Mouse (Mus musculus) CH12.LX (cell line): Measurements from ENCODE around the gene Eml2. TPM values are rescaled to one million over a fixed set of nuclear protein-coding genes. Genes with fewer than 3 reads are reported as not detected.

Source experiments
- DNase-seq: peaks from one replicate; pipeline ENCODE4 v3.0.0-alpha.2; 2013; ENCODE audit errors: extremely low read depth
- H3K27ac ChIP-seq: 2 replicates; pipeline ENCODE4 v1.5.1; 2012; ENCODE audit warnings: low read depth, mild to moderate bottlenecking, control low read depth, moderate library complexity; ENCODE audit not compliant: insufficient read depth
- H3K27me3 ChIP-seq: replicated peaks from 2 replicates; pipeline ENCODE3; 2012; ENCODE audit warnings: inconsistent platforms
- H3K36me3 ChIP-seq, 2 experiments: replicated peaks in 1 of 2; 2 replicates each; pipeline versions ENCODE3 to v1.6.1; 2012; ENCODE audit warnings: inconsistent platforms in 1 of 2, low read length in 1 of 2, mild to moderate bottlenecking in 1 of 2, mixed read lengths in 1 of 2, moderate library complexity in 1 of 2; ENCODE audit not compliant: control insufficient read depth in 1 of 2, insufficient read depth in 1 of 2
- H3K4me1 ChIP-seq, 2 experiments: 2 replicates each; pipeline ENCODE4 v1.6.1; 2012; ENCODE audit warnings: inconsistent platforms in 1 of 2, moderate library complexity in 1 of 2; ENCODE audit not compliant: insufficient read depth in 2 of 2, control insufficient read depth in 1 of 2
- H3K4me2 ChIP-seq: 2 replicates; pipeline ENCODE4 v1.6.1; 2012; ENCODE audit warnings: low read depth, mild to moderate bottlenecking, control low read depth; ENCODE audit not compliant: poor library complexity, insufficient read depth, severe bottlenecking
- H3K4me3 ChIP-seq, 3 experiments: fragments of 150-350 bp in 1 of 3; sonication (generic) in 1 of 3; replicated peaks in 1 of 3; 2 replicates each; pipeline versions ENCODE3 to v1.5.1; 2011 to 2012; ENCODE audit warnings: low read depth in 2 of 3, low read length in 2 of 3, mild to moderate bottlenecking in 2 of 3, moderate library complexity in 2 of 3, control low read depth in 1 of 3, improper control_type of control experiment in 1 of 3, inconsistent platforms in 1 of 3, mixed read lengths in 1 of 3; ENCODE audit not compliant: poor library complexity in 1 of 3
- H3K79me2 ChIP-seq: replicated peaks from 2 replicates; pipeline ENCODE4 v1.6.1; 2012; ENCODE audit warnings: mild to moderate bottlenecking, moderate library complexity; ENCODE audit not compliant: control insufficient read depth, poor library complexity, insufficient read depth, severe bottlenecking; ENCODE audit errors: extremely low read depth
- H3K9ac ChIP-seq: 2 replicates; pipeline ENCODE4 v1.6.1; 2012; ENCODE audit warnings: low read depth, mild to moderate bottlenecking, control low read depth, moderate library complexity; ENCODE audit not compliant: insufficient read depth
- H3K9me3 ChIP-seq: replicated peaks from 2 replicates; pipeline ENCODE3; 2012; ENCODE audit warnings: low read length, inconsistent platforms, mixed read lengths
- CTCF ChIP-seq, 2 experiments: IDR thresholded peaks in 1 of 2; conservative IDR thresholded peaks in 1 of 2; 2 replicates each; pipeline ENCODE4 v1.5.1; 2011 to 2012; ENCODE audit warnings: low read depth in 2 of 2, low read length in 2 of 2, improper control_type of control experiment in 1 of 2, inconsistent platforms in 1 of 2, mild to moderate bottlenecking in 1 of 2, moderate library complexity in 1 of 2
- GABPA ChIP-seq: IDR thresholded peaks from 2 replicates; pipeline ENCODE4 v1.6.1; 2012; ENCODE audit warnings: low read depth, low read length, improper control_type of control experiment, inconsistent platforms; ENCODE audit not compliant: insufficient replicate concordance
- JUND ChIP-seq: conservative IDR thresholded peaks from 2 replicates; pipeline ENCODE4 v1.6.1; 2011; ENCODE audit warnings: low read depth, low read length, improper control_type of control experiment
- MAX ChIP-seq: IDR thresholded peaks from 2 replicates; pipeline ENCODE4 v1.6.1; 2011; ENCODE audit warnings: low read length, improper control_type of control experiment
- MEF2A ChIP-seq: IDR thresholded peaks from 2 replicates; pipeline ENCODE4 v1.6.1; 2014; ENCODE audit warnings: low read depth, mild to moderate bottlenecking, inconsistent platforms, low read length, improper control_type of control experiment, borderline replicate concordance
- MXI1 ChIP-seq: IDR thresholded peaks from 2 replicates; pipeline ENCODE4 v1.6.1; 2011; ENCODE audit warnings: mild to moderate bottlenecking, low read depth, low read length, improper control_type of control experiment
- MYC ChIP-seq: IDR thresholded peaks from 2 replicates; pipeline ENCODE4 v1.6.1; 2011; ENCODE audit warnings: low read depth, mild to moderate bottlenecking, improper control_type of control experiment, low read length
- NELFE ChIP-seq: IDR thresholded peaks from 2 replicates; pipeline ENCODE4 v1.6.1; 2011; ENCODE audit warnings: low read depth, low read length, improper control_type of control experiment
- NRF1 ChIP-seq: IDR thresholded peaks from 2 replicates; pipeline ENCODE4 v1.6.1; 2014; ENCODE audit warnings: low read depth, mild to moderate bottlenecking, inconsistent platforms, low read length, improper control_type of control experiment, moderate library complexity
- RCOR1 ChIP-seq: conservative IDR thresholded peaks from 2 replicates; pipeline ENCODE4 v1.6.1; 2012; ENCODE audit warnings: low read depth, mild to moderate bottlenecking, inconsistent platforms, low read length, improper control_type of control experiment
- TBP ChIP-seq: conservative IDR thresholded peaks from 2 replicates; pipeline ENCODE4 v1.6.1; 2011; ENCODE audit warnings: low read depth, low read length, improper control_type of control experiment
- TCF12 ChIP-seq: IDR thresholded peaks from 2 replicates; pipeline ENCODE4 v1.6.1; 2014; ENCODE audit warnings: low read depth, mild to moderate bottlenecking, inconsistent platforms, low read length, improper control_type of control experiment
- USF2 ChIP-seq: conservative IDR thresholded peaks from 2 replicates; pipeline ENCODE4 v1.6.1; 2011; ENCODE audit warnings: low read depth, low read length, improper control_type of control experiment
- ZKSCAN1 ChIP-seq: IDR thresholded peaks from 2 replicates; pipeline ENCODE4 v1.6.1; 2012; ENCODE audit warnings: low read depth, inconsistent platforms, low read length, improper control_type of control experiment, borderline replicate concordance
- dilution Hi-C: fragments of 300-500 bp; cut with MboI; formaldehyde crosslinking; loops from 2 replicates; pipeline ENCODE4 v1.14.3; 2020; ENCODE audit warnings: low sequenced_read_pairs; ENCODE audit not compliant: extremely low pct_unique_long_range_greater_than_20kb, extremely low pct_ligation_motif_present
- in situ Hi-C: fragments of 300-500 bp; cut with MboI; formaldehyde crosslinking; loops from 3 replicates; pipeline ENCODE4 v1.14.3; 2019; ENCODE audit warnings: low sequenced_read_pairs, low pct_ligation_motif_present, low pct_unique_long_range_greater_than_20kb, mixed read lengths
- polyA plus RNA-seq: library from polyadenylated mRNA; unstranded; fragments of >175 nt; gene quantifications from 2 replicates; pipeline ENCODE4 v1.2.1, GENCODE M21; 2012; ENCODE audit warnings: low read depth; ENCODE audit not compliant: insufficient read length
- total RNA-seq, 2 experiments: library from RNA; depleted of rRNA; stranded (reverse); fragments of 300-350 nt in 1 of 2; fragments of >200 nt in 1 of 2; gene quantifications; 2 replicates each; pipeline ENCODE4 v1.2.3; 2012 to 2014

Eml2 gene
- total and polyA plus RNA-seq, 3 experiments = 12.3 to 52.4 (median 29.1) TPM

DNA sequence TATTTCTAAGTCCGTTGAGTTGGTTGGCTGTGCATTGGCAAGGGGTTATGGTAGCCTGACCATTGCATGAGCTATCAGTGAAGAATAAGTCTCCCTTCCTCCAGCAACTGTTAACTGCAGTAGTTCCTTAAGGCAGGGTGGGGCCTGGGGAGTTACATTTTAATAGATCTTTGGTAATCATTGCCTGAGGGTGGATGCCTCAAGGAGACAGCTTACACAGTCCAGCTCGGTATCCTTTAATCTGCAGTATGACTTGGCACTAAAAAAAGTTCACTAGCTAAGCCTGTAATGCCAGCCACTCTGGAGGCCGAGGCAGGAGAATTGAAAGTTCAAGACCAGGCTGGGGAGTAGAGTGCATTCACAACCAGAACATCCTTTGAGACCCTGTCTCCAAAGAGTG lies 55.6 kb downstream of the Eml2 start:
- peaks cover 0 to 21% of the 10 kb centered on the region in 2 experiments; a peak in 2 of 4 replicates for H3K4me1 ChIP-seq
- H3K4me2 ChIP-seq = no peak overlapping the region
- H3K4me3 ChIP-seq = no peak overlapping the region
- in situ Hi-C loops = loop anchor here (5.0 kb wide), 2 partner anchors 40 kb away; partner anchors contain the start of gene Vasp
- no peaks in the 10 kb centered on the region for H3K27me3 ChIP-seq
- TF ChIP-seq GABPA (no peak), MYC (no peak), TCF12 (no peak), ZKSCAN1 (no peak), NELFE (no peak), MAX (no peak), JUND (no peak)
- H3K27ac ChIP-seq = no peak overlapping the region
- DNase-seq = no peak
- H3K79me2 ChIP-seq = peaks cover 15% of the 10 kb centered on the region
- no peaks in the 10 kb centered on the region for H3K9me3 ChIP-seq
- H3K36me3 ChIP-seq = peaks cover 0 to 51% of the 10 kb centered on the region in 2 experiments
- dilution Hi-C loops = no loop called here
- H3K9ac ChIP-seq = no peak overlapping the region

DNA sequence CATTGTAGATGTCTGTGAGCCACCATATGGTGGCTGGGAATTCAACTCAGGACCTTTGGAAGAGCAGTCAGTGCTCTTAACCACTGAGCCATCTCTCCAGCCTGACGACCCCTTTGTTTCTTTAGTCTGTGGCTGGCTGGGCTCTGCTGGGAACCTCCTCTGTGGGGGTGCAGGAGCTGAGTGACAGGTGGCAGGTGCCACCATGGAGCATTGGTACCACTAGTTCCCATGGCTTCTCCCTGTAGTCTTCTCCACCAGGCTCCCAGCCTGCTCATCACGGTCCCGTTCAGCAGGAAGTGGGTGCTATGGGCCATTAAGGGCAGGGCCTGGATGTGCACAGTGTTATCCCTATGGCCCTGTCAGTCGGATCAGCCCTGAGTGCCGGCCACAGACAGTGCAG lies 58.4 kb downstream of the Eml2 start:
- in situ Hi-C loops (loop anchor here (5.0 kb wide), 2 partner anchors 38 to 42 kb away; partner anchors contain the start of gene Vasp), dilution Hi-C loops (no loop called here)
- TF ChIP-seq USF2 (no peak), MAX (no peak), RCOR1 (no peak), MXI1 (no peak), NRF1 (no peak), TBP (no peak), CTCF (conservative IDR thresholded peaks at IDR 0.05 in 1 of 2, IDR thresholded peaks at IDR 0.05 in 1 of 2; ENCODE audit: low read depth in 2 of 2, low read length in 2 of 2) (no peak), NELFE (no peak), MEF2A (no peak)
- Histone ChIP-seq H3K4me1 (peaks cover 0 to 32% of the 10 kb centered on the region in 2 experiments; a peak in 2 of 4 replicates), H3K9me3 (no peaks in the 10 kb centered on the region), H3K36me3 (peaks cover 0 to 51% of the 10 kb centered on the region in 2 experiments), H3K27me3 (no peaks in the 10 kb centered on the region), H3K79me2 (peaks cover 8% of the 10 kb centered on the region), H3K9ac (no peak overlapping the region), H3K4me2 (no peak overlapping the region), H3K4me3 (no peak overlapping the region), H3K27ac (no peak overlapping the region; the same call in 1 of the 2 replicates)
- no peak for DNase-seq
